Mouse (Mus musculus): ENCODE measurements around the gene Gm5426.

DNA sequence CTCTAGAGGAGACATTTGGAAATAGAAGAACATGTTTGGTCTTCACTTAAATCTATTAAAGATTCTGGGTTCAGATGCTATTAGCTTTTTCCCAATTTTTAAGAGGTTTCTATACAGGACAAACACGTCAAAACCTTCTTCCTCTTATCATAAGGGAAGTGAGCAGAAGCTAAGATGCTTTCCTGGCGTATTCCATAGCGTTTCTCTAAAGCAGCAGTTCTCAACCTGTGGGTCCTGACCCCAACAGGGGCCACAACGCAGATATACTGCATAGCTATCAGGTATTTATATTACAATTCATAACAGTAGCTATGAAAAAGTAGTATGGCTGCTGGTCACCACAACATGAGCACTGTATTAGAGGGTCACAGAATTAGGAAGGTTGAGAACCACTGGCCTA is 27.4 kb downstream of the Gm5426 start:
- no peak for TF ChIP-seq CTCF (IDR thresholded peaks at IDR 0.05; ENCODE audit: control insufficient read depth, insufficient read depth, insufficient replicate concordance, low read depth, low read length)
- no peak for TF ChIP-seq POLR2A (IDR thresholded peaks at IDR 0.05; ENCODE audit: control insufficient read depth, low read depth, low read length)

All from testis, adult 2 months (tissue).